Mouse (Mus musculus) liver, adult 2 months (tissue): ENCODE data around the gene Foxo1.

Experiments
- CTCF ChIP-seq: fragments of 200-500 bp; IDR thresholded peaks from 2 replicates; pipeline ENCODE4 v1.5.1; 2011; ENCODE audit warnings: low read depth, low read length, control low read depth
- POLR2A ChIP-seq: fragments of 200-500 bp; IDR thresholded peaks from 2 replicates; pipeline ENCODE4 v1.6.1; 2011; ENCODE audit warnings: low read length, control low read depth; ENCODE audit not compliant: insufficient read depth; ENCODE audit errors: extremely low read depth

DNA sequence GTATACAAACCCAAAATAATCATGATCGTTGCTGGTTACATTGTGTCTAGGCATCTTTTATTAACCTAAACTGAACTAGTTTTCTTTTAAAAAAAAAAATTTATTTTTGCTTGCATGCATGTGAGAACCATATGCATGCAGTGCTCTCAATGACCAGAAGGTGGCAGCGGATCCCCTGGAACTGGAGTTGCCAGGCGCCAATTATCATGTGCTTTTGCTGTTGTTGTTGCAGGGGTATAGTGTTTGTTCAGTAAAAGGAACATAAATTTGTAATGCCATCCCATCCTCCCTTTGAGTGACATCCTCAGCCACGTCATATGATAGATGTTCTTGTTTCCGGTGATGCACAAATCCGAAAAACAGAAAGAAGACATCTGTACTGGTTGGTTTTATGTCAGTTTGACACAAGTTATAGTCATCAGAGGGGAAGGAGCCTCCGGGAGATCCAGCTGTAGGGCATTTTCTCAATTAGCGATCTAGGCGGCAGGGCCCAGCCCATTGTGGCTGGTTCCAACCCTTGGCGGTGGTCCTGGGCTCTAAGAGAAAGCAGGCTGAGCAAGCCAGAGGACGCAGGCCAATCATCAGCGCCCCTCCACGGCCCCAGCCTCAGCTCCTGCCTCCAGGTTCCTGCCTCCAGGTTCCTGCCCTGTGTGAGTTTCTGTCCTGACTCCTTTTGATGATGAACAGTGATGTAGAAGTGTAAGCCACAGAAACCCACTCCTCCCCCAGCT is 5.5 kb upstream of the Foxo1 start:
- TF ChIP-seq CTCF, result peak; percentile 90
- TF ChIP-seq POLR2A, result no peak
